Mouse (Mus musculus) embryonic facial prominence, embryonic 10.5 days (tissue): Measurements from ENCODE around the gene Dus2. TPM values are rescaled to one million over a fixed set of nuclear protein-coding genes. Genes with fewer than 3 reads are reported as not detected.

Experiments used
- DNase-seq: peaks from one replicate; pipeline ENCODE4 v3.0.0-alpha.2; 2017; ENCODE audit warnings: low spot score
- H3K27ac ChIP-seq: fragments of 300-500 bp; sonication (generic); replicated peaks from 2 replicates; pipeline ENCODE4 v1.5.1; 2016; ENCODE audit warnings: mild to moderate bottlenecking
- H3K27me3 ChIP-seq: fragments of 300-500 bp; sonication (generic); replicated peaks from 2 replicates; pipeline ENCODE4 v1.6.1; 2016; ENCODE audit warnings: low read depth, mild to moderate bottlenecking; ENCODE audit not compliant: poor library complexity, severe bottlenecking
- H3K36me3 ChIP-seq: fragments of 300-500 bp; sonication (generic); replicated peaks from 2 replicates; pipeline ENCODE4 v1.6.1; 2016; ENCODE audit warnings: mild to moderate bottlenecking, moderate library complexity
- H3K4me1 ChIP-seq: fragments of 300-500 bp; sonication (generic); 2 replicates; pipeline ENCODE4 v1.6.1; 2016
- H3K4me3 ChIP-seq: fragments of 300-500 bp; sonication (generic); 2 replicates; pipeline ENCODE4 v1.5.1; 2016; ENCODE audit warnings: mild to moderate bottlenecking, moderate library complexity
- H3K9me3 ChIP-seq: fragments of 300-500 bp; sonication (generic); 2 replicates; pipeline ENCODE4 v1.6.1; 2016; ENCODE audit warnings: mild to moderate bottlenecking
- WGBS: fragments of 180-500 bp; shearing (Covaris S2); methylation state at CpG from one replicate; pipeline ENCODE4 v1.1.7; 2016; 5-methylcytosine and 5-hydroxymethylcytosine counted together
- polyA plus RNA-seq: library from polyadenylated mRNA; unstranded; fragments of >200 nt; fragmentation: Nextera tagmentation; extraction: Ambion mirVana; gene quantifications from 2 replicates; pipeline ENCODE4 v1.2.1, GENCODE M21; 2016

Dus2 gene
- polyA plus RNA-seq, 1 experiment from 2014 or later, result 21.0 TPM

GRCm38 (mm10) chr8:106052510-106053089 is 61.5 kb downstream of the Dus2 start:
- H3K4me3 ChIP-seq, result no peak overlapping the region
- WGBS, result 92% methylated on average over 9 of the region's 9 CpGs
- no peak overlapping the region for H3K27ac ChIP-seq
- no peaks in the 10 kb centered on the region for H3K27me3 ChIP-seq
- H3K36me3 ChIP-seq, result peaks cover 50% of the 10 kb centered on the region
- H3K4me1 ChIP-seq, result no peaks in the 10 kb centered on the region
- H3K9me3 ChIP-seq, result no peaks in the 10 kb centered on the region
- no peak for DNase-seq

- DNase-seq, result no peak
- Histone ChIP-seq H3K27ac (no peak overlapping the region), H3K27me3 (no peaks in the 10 kb centered on the region), H3K4me3 (no peak overlapping the region), H3K9me3 (no peaks in the 10 kb centered on the region), H3K4me1 (peaks cover 12% of the 10 kb centered on the region), H3K36me3 (peaks cover 45% of the 10 kb centered on the region)
- WGBS, result 78% methylated on average over 6 of the region's 6 CpGs
Measured at GRCm38 (mm10) chr8:106054190-106054811, 63.2 kb downstream of the Dus2 start.

GRCm38 (mm10) chr8:106055038-106055437 is 63.9 kb downstream of the Dus2 start:
- 59% methylated on average over 3 of the region's 3 CpGs for WGBS
- Histone ChIP-seq H3K27ac (no peak overlapping the region), H3K36me3 (peaks cover 39% of the 10 kb centered on the region), H3K4me1 (peaks cover 12% of the 10 kb centered on the region), H3K9me3 (no peaks in the 10 kb centered on the region), H3K4me3 (no peak overlapping the region), H3K27me3 (no peaks in the 10 kb centered on the region)
- no peak for DNase-seq

GRCm38 (mm10) chr8:106056455-106056982 is 65.4 kb downstream of the Dus2 start:
- WGBS, result 88% methylated on average over 4 of the region's 4 CpGs
- no peak for DNase-seq
- Histone ChIP-seq H3K4me1 (peaks cover 22% of the 10 kb centered on the region), H3K36me3 (peaks cover 28% of the 10 kb centered on the region), H3K27me3 (no peaks in the 10 kb centered on the region), H3K4me3 (no peak overlapping the region), H3K27ac (no peak overlapping the region), H3K9me3 (no peaks in the 10 kb centered on the region)

GRCm38 (mm10) chr8:106058731-106059612 is 67.8 kb downstream of the Dus2 start, which contains the start of gene Nfatc3:
TSS of gene Nfatc3 (plus strand) at chr8:106058840.
- no peaks in the 10 kb centered on the region for H3K27me3 ChIP-seq
- H3K4me3 ChIP-seq, result peak within 1 kb of the TSS; percentile 96
- no peaks in the 10 kb centered on the region for H3K9me3 ChIP-seq
- peak; percentile 98 for DNase-seq
- WGBS, result under 1% methylated on average over 52 of the region's 52 CpGs
- H3K4me1 ChIP-seq, result peaks cover 26% of the 10 kb centered on the region
- peaks cover 4% of the 10 kb centered on the region for H3K36me3 ChIP-seq
- H3K27ac ChIP-seq, result peak within 1 kb of the TSS; percentile 95

- Histone ChIP-seq H3K4me1 (peaks cover 26% of the 10 kb centered on the region), H3K27me3 (no peaks in the 10 kb centered on the region), H3K4me3 (peak overlapping the region; percentile 96), H3K9me3 (no peaks in the 10 kb centered on the region), H3K27ac (peak overlapping the region; percentile 95), H3K36me3 (no peaks in the 10 kb centered on the region)
- under 1% methylated on average over 83 of the region's 83 CpGs for WGBS
- peak; percentile 80 for DNase-seq
Measured at GRCm38 (mm10) chr8:106059613-106060371, 68.7 kb downstream of the Dus2 start.

GRCm38 (mm10) chr8:106060521-106060920 is 69.4 kb downstream of the Dus2 start:
- DNase-seq, result no peak
- no peaks in the 10 kb centered on the region for H3K9me3 ChIP-seq
- no peak overlapping the region for H3K27ac ChIP-seq
- H3K36me3 ChIP-seq, result no peaks in the 10 kb centered on the region
- H3K27me3 ChIP-seq, result no peaks in the 10 kb centered on the region
- H3K4me3 ChIP-seq, result peak overlapping the region; percentile 96
- peaks cover 26% of the 10 kb centered on the region for H3K4me1 ChIP-seq
- 8% methylated on average over 3 of the region's 3 CpGs for WGBS

- no peaks in the 10 kb centered on the region for H3K9me3 ChIP-seq
- peaks cover 26% of the 10 kb centered on the region for H3K4me1 ChIP-seq
- no peaks in the 10 kb centered on the region for H3K27me3 ChIP-seq
- no peak overlapping the region for H3K27ac ChIP-seq
- peaks cover 2% of the 10 kb centered on the region; the same call in 1 of the 2 replicates for H3K36me3 ChIP-seq
- H3K4me3 ChIP-seq, result peak overlapping the region; percentile 96; the same call in 1 of the 2 replicates
- 91% methylated on average over 6 of the region's 6 CpGs for WGBS
- no peak for DNase-seq
Measured at GRCm38 (mm10) chr8:106061686-106062085, 70.5 kb downstream of the Dus2 start.

GRCm38 (mm10) chr8:106063046-106063445 is 71.9 kb downstream of the Dus2 start:
- H3K36me3 ChIP-seq, result peaks cover 2% of the 10 kb centered on the region; the same call in 1 of the 2 replicates
- WGBS, result 98% methylated on average over 7 of the region's 7 CpGs
- H3K4me3 ChIP-seq, result no peak overlapping the region
- DNase-seq, result no peak
- H3K4me1 ChIP-seq, result peaks cover 22% of the 10 kb centered on the region
- H3K27me3 ChIP-seq, result no peaks in the 10 kb centered on the region
- no peaks in the 10 kb centered on the region for H3K9me3 ChIP-seq
- no peak overlapping the region for H3K27ac ChIP-seq

GRCm38 (mm10) chr8:106066721-106067120 is 75.6 kb downstream of the Dus2 start:
- Histone ChIP-seq H3K27ac (no peak overlapping the region), H3K9me3 (no peaks in the 10 kb centered on the region), H3K36me3 (peaks cover 2% of the 10 kb centered on the region; the same call in 1 of the 2 replicates), H3K4me1 (peaks cover 2% of the 10 kb centered on the region; the same call in 1 of the 2 replicates), H3K4me3 (no peak overlapping the region), H3K27me3 (no peaks in the 10 kb centered on the region)
- DNase-seq, result no peak
- WGBS, result 95% methylated on average over 2 of the region's 2 CpGs

- Histone ChIP-seq H3K9me3 (no peaks in the 10 kb centered on the region), H3K4me1 (no peaks in the 10 kb centered on the region), H3K4me3 (no peak overlapping the region), H3K36me3 (peaks cover 2% of the 10 kb centered on the region; the same call in 1 of the 2 replicates), H3K27ac (no peak overlapping the region), H3K27me3 (no peaks in the 10 kb centered on the region)
- 90% methylated on average over 1 of the region's 1 CpGs for WGBS
- DNase-seq, result no peak
Measured at GRCm38 (mm10) chr8:106069565-106069964, 78.4 kb downstream of the Dus2 start.

- peaks cover 2% of the 10 kb centered on the region for H3K36me3 ChIP-seq
- no peaks in the 10 kb centered on the region for H3K9me3 ChIP-seq
- no peaks in the 10 kb centered on the region for H3K4me1 ChIP-seq
- H3K4me3 ChIP-seq, result no peak overlapping the region
- DNase-seq, result no peak
- H3K27me3 ChIP-seq, result no peaks in the 10 kb centered on the region
- H3K27ac ChIP-seq, result no peak overlapping the region
Measured at GRCm38 (mm10) chr8:106072113-106072512, 81.0 kb downstream of the Dus2 start.
